Mouse (Mus musculus) frontal cortex, postnatal 10 days (tissue): Measurements from ENCODE around the gene Tk2.

ENCODE experiments used
- DNase-seq, 2 experiments: peaks; one replicate each; pipeline ENCODE4 v3.0.0; 2022; ENCODE audit warnings: low spot score in 2 of 2, mixed read lengths in 1 of 2

Gene Tk2

DNA sequence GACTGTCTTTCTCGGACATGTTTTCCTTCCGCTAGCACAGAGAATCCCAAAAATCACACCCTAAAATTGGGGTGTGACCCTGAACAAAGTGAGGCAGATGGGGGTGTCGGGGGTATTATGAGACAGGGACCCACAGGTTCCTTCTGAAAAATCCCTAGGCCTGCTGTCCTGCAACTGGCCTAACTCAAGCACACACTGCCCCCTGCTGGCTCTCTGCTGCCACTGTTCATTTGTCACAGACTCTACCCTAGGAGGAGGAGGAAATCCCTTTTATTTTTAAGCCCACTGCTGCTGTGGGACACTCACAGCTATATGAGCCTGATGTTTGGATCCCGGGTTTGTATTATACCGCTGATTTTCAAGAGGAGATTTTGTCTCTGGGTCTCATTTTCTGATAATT lies 28.6 kb downstream of the Tk2 start:
- peak in 1 of 2 experiments; percentile 72 for DNase-seq

DNA sequence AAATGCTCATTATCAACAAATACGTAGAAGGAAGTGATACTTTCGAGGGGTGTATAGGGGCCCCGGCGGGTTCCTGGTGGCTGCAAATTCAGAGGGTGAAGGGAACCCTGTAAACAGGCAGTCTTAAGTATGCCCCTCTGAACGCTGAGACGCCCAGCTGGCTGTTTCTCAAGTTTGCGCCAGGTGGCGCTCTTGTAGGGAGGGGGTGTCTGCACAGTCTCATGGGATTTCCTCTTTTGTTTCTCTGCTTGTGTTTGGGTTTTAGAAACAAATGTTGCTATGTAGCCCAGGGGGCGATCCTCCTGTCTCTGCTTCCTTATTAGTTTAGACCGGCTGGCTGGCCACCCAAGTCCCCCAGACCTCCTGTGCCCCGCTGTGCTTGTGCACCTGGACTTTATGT lies 29.3 kb downstream of the Tk2 start:
- peak in 1 of 2 experiments; percentile 43 for DNase-seq

GRCm38 (mm10) chr8:104217601-104218000 lies 30.8 kb downstream of the Tk2 start:
- no peak for DNase-seq

DNA sequence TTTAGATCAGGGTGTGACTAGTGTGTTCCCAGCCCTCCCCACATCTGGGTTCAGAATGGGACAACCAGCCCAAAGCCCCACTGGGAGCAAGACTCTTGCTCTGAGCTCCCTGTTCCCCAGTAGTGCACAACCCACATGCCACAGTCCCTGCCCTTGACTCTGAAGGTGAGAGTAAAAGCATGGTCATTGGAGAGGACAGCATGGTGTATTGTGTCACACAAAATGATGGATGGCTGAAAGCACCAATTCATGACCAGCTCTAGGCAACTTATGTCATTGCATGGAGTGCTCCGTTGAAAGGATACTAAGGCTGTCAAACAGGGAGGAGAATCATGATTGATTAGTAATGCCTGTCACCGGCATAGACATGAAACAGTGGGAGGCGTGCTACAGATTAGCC lies 43.1 kb downstream of the Tk2 start:
- DNase-seq = no peak

- no peak for DNase-seq
These were observed 46.0 kb downstream of the Tk2 start for GRCm38 (mm10) chr8:104202320-104202719.

GRCm38 (mm10) chr8:104201622-104202021 lies 46.7 kb downstream of the Tk2 start:
- DNase-seq = no peak

DNA sequence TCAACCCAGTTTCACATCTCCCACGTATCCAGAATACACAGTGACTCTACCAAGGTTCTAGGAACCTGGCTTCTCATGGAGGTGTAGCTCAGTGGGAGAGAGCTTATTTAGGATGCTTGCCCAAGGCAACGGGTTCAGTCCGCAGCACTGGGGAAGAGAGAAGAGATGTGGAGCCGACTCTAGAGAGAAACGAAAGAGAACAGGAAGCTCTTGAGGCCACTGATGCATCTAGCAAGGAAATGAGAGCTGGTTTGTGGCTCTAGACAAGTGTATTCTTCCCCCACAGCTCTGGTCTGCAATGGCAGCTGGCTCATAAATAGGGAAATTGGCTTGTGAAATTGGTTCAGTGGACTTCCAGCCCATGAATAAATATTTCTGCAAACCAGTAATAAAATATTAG lies 48.6 kb downstream of the Tk2 start:
- no peak for DNase-seq

DNA sequence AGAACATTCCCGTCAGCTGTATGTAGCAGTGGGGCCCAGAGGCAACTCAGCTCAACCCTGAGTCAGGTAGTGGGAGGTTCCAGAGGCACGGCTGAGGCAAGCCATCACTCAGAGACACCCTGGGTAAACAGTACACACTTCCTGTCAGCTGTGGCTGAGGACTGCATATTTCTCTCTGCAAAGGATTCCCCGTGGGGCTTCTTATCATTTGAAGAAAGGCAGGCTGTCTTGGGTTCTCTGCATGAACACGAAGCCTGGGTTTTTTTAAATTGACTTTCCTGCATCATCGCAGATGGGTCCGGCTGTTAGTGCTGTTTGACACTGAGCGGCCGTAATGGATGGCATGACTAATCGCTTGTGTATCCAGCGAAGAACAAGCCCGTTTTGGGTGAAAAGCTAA lies 56.9 kb downstream of the Tk2 start:
- DNase-seq = no peak

- DNase-seq = no peak
These were observed 57.4 kb downstream of the Tk2 start for GRCm38 (mm10) chr8:104190777-104191468.

GRCm38 (mm10) chr8:104188459-104188858 lies 59.9 kb downstream of the Tk2 start:
- DNase-seq = no peak

- DNase-seq = no peak
These were observed 60.7 kb downstream of the Tk2 start for GRCm38 (mm10) chr8:104187622-104188021.

DNA sequence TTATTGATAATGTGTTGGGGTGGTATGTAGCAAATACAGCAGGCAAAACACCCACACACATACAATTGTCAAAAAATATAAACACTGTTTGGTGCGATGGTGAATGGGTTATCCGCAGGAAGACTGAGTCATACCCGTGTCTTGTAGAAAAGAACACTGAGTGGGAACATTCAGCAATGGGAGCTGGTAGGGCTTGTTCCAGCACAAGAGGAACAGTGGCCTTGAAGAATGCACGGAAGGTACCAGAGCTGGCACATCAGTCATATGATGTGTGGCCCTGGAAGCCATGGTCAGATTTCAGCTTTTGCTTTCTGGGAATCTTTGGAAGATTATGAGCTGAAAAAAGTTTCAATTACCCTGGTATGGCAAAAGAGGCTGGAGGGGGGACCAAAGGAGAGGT lies 61.5 kb downstream of the Tk2 start:
- DNase-seq = no peak

GRCm38 (mm10) chr8:104184905-104185304 lies 63.5 kb downstream of the Tk2 start:
- DNase-seq = no peak

GRCm38 (mm10) chr8:104177054-104177453 lies 71.3 kb downstream of the Tk2 start:
- no peak for DNase-seq
